Mouse (Mus musculus): ENCODE results near the gene Il19. TPM values are rescaled to one million over a fixed set of nuclear protein-coding genes. Genes with fewer than 3 reads are reported as not detected.

The Il19 gene
- total RNA-seq, 2 experiments from 2014 or later: not detected

DNA sequence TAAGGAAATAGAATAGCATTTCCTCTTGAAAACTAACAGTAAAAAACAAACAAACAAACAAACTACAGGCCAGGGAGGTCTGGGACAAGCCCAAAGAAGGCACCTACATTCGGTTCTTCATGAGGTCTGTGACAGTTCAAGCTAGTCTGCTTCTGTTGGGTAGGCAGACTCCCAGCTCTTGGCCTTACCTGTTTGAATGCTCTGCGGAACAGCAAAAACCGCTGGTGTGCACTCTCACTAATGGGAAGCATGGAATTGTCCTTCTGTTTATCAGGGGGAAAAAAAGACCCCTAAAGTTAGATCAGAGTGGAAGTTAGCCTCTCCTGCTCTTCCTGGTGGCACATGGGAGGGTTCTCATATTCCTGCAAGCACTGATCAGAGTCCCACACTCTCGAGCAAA, 56.8 kb downstream of the Il19 start:
- no peak for DNase-seq (ENCODE audit: low spot score in 2 of 2)
- intact Hi-C loops (cut with DNase I): no loop called here

Other genes starting within 250 kb of the Il19 start
- gene Gm29427, start 224.3 kb downstream of the Il19 start, total RNA-seq (2021): not detected
- gene Yod1, start 222.8 kb downstream of the Il19 start, total RNA-seq (2021): 10 to 100 TPM; 16.2 to 16.9 TPM
- gene Pfkfb2, start 210.9 kb downstream of the Il19 start, total RNA-seq (2021): 10 to 100 TPM; 37.6 to 48.4 TPM
- 1 to 10 TPM; 1.8 TPM for gene AA986860, start 208.1 kb downstream of the Il19 start, total RNA-seq (2021)
- gene Fcamr, start 139.2 kb downstream of the Il19 start, total RNA-seq (2021): not detected
- gene Pigr, start 113.4 kb downstream of the Il19 start, total RNA-seq (2021): not detected
- gene Fcmr, start 74.4 kb downstream of the Il19 start, total RNA-seq (2021): not detected
- not detected for gene Il24, start 52.7 kb downstream of the Il19 start, total RNA-seq (2021)
- not detected for gene Il20, start 28.7 kb downstream of the Il19 start, total RNA-seq (2021)
- not detected for gene Il10, start 79.7 kb upstream of the Il19 start, total RNA-seq (2021)
- 10 to 100 TPM; 25.8 to 28.3 TPM for gene Mapkapk2, start 157.7 kb upstream of the Il19 start, total RNA-seq (2021)
- 10 to 100 TPM in 1 of 2 experiments, 1 to 10 TPM in 1; 9.4 to 14.1 TPM for gene Dyrk3, start 198.2 kb upstream of the Il19 start, total RNA-seq (2021)
- 10 to 100 TPM; 34.1 to 36.7 TPM for gene Eif2d, start 213.1 kb upstream of the Il19 start, total RNA-seq (2021)